Mouse (Mus musculus): ENCODE measurements around the gene Mavs. TPM values are rescaled to one million over a fixed set of nuclear protein-coding genes. Genes with fewer than 3 reads are reported as not detected.

Mavs gene
- total RNA-seq (2021): 10 to 100 TPM; 64.0 to 78.2 TPM
- long read RNA-seq, experiment 1, transcript Mavs-202 (7 exons, 3,057 nt): major isoform, 29 of 90 reads
- long read RNA-seq, experiment 1, transcript Mavs-201 (7 exons, 2,867 nt): minor isoform, 21 of 90 reads
- long read RNA-seq, experiment 1, partial matches to known transcripts: 17 of 90 reads
- long read RNA-seq, experiment 1, other reads (novel, unspliced or antisense): 23 of 90 reads
- long read RNA-seq, experiment 2, transcript Mavs-201 (7 exons, 2,867 nt): major isoform, 9 of 29 reads
- long read RNA-seq, experiment 2, transcript Mavs-202 (7 exons, 3,057 nt): minor isoform, 8 of 29 reads
- long read RNA-seq, experiment 2, partial matches to known transcripts: 8 of 29 reads
- long read RNA-seq, experiment 2, other reads (novel, unspliced or antisense): 4 of 29 reads

DNA sequence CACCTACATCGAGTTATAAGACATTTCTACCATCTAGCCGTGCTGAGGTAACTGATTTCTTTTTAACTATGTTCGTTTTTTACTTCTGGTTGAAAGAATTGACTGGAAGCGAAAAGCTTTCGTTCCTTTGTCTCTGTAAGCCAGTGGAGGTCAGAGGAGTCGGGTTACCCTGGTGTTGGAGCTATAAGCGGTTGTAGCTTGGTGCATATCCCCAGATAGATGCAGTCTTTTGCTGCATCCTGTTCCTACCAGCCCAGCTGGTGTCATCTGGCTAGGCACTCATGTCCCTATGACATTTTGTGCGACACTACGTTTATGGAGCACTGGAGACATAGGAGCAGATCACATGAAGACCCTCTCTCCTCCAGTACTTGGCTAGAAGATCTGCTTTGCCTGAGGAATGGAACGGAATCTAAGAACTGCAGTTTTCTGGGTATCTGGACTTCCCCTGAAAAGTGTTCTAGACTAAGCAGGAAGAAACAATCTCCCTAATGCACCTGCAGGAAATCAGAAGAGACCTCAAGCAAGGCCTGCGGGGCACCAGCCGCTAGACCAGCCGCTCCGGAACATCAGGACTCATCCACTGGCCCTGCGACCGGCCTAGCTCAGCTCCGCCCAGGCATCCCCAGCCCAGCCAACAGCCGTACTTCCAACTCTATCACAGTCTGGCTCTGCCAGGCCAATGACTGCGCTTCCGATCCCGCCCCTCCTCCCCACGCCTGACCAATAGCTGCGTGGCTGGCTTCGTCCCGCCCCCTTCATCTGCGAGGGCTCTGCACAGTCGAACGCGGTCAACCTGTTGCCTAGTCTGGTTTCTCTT, at the start of gene Mavs:
Gene Mavs, plus strand, starts transcription at position 757 of the 820 bp plus-strand sequence.
- DNase-seq: peak; percentile 96 to 98

DNA sequence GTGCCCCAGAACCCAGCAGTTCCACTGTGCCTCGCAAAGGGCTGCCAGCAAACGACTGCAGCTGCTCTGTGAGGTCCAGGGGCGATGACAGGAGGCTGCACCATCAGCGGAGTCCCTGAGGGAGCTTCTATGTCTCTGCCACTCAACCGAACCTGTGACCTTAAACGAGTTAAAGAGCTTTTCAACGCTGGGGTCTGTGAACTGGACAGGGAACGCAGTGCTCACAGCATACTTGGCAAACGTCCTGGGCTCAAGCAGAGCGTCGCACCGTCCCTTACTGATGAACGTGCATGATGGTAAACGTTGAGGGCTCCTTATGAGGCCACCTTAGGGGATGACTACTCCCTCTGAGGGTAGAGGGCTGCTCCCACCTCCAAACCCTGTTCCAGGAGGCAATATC, 47.5 kb upstream of the Mavs start:
- DNase-seq: no peak

DNA sequence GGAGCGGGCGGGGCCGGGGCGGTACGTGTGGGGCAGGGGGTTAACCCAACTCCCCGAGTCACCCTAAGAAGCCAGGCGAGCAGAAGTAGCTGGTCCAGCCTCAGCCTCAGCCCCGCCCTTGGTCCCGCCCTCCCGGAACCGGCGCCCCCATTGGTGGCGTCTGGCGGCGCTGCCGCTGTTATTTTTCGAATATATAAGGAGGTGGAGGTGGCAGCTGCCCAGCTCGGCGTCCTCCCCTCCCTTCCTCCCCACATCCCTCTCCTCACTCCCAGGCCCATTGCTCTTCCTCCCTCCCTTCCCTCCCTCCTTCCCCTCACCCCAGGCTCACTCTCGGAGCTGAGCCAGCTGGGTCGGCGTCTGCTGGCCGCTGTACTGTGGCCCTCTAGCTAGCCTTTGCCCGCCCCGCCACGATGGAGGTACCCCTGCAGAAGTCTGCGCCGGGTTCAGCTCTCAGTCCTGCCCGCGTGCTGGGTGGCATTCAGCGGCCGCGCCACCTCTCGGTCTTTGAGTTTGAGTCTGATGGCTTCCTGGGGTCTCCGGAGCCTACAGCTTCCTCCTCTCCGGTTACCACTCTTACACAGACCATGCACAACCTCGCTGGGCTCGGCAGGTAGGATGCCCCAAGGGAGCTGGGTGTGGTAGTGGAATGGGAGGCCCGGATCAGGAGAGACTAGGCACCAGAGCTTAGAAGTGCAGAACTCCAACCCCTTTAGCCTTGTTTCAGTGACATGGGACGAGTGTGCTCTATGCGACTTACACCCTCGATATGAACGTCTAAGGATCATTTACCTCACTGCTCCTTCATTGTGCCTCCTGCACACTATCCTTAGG, 46.9 kb upstream of the Mavs start, which contains the start of the genes Cdc25b and Spef1:
Gene Cdc25b, plus strand, starts transcription at position 179 of the 831 bp plus-strand sequence.
Gene Spef1, minus strand, starts transcription at position 512 of the 831 bp plus-strand sequence.
- DNase-seq: peak; percentile 91

DNA sequence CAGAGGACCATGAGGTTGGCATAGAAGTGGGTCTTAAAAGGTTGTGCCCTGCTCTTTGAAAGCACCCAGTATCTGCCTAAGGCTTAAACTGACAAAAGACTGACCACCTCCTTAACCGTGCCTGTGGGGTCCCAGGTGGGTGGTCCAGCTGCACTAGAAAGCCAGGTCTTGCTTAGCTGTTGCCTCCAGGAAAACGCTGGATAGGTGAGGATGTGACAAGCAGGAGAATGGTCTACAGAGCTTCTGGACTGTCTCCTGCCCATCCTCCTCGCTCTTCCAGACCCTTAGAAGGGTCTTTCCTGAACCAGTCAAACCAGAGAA, 46.3 kb upstream of the Mavs start:
- no peak for DNase-seq

DNA sequence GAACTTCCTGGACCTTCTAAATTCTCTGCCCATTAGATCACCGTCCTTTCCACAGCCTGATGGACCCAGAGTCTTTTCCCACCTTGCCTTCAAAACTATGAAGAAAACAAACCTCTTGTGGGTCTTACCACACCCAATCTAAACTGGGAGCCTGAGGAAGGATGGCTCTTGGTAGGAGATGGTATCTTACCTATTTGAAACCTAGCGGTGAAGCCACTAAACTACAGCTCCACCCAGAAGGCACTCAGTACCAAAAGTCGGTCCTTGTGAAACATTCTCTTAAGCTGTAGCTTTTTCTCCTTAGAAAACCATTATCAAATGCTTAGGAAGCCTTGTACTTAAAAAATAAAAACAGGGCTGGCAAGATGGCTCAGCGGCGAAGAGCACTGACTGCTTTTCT, 45.6 kb upstream of the Mavs start:
- no peak for DNase-seq

DNA sequence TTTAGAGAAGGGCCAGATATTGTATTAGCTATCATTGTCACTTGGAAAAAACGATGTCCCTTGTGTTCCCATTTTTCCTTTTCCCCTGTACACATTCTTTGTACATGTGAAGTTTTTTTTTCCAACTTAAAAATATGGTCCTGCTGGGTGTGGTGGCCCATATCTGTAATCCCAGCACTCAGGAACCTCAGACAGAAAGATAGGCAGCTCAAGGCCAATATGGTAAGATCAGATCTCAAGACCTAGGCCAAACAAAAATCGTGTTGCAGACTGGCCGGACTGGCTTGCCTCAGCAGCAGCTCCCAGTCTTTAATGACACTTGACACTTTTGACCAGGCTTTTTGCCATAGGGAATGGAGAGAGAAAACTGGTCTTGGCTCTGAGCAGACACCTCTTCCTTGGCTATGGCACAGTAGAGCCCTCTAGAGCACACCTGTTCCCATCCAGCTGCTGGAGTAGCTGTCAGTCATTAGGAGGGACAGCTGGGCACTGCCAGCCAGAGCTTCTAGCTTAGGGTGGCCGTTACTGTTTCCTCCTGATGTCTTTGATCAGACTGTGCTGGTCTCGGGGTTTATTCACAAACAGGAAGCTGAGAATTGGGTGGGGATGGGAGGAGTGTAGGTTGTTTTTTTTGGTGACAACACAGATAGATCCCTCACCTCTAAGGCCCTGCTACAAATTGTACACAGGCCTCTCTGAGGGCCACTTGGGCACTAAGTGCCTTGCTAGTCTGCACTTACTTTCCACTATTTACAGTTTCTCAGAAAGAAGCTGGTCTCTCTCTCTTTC, 44.1 kb upstream of the Mavs start:
- no peak for DNase-seq

DNA sequence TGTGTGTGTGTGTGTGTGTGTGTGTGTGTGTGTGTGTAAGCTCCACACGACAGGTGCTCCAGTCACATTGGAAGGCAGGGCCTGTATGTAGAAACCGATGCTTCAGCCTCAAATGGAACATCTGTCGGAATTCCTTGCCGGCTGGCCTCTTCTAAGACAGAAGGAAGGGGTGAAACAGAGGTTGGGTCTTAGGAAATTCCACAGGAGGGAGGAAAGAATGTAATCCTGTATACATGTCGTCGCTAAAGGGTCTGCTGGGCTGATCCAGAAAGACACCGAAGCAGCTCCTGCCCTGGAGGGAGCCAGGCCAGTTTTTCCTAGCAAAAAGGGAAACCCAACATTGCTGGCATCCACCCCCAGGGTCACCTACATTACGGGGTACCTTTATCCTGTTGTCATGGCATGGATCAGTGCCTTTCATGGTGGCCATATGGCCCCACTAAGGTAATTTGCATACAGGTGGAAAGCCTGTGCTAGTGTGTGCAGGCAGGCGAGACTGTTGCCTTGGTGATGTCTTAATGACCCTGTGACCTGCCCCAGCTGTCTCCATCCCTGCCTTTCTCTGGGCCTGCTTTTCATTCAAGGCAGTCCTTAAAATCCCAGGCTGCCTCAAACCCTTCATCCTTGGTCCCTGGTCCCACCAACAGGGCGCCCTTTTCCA, 43.4 kb upstream of the Mavs start:
- DNase-seq: no peak

DNA sequence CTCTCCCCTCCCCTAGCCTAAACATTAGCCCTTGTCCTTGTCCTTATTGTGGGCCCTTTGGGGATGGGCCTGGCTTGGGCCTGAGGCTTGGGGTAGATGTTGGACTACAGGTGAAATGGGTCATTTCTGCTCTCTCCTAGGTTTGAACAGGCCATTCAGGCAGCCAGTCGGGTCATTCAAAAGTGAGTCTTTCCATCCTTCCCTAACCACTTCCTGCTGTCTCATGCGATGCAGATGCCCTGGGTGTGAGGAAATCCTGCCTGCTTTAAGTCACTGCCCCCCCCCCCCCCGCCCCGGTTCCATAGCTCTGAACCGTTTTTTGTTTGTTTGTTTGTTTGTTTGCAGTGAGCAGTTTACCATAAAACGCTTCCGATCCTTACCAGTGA, 42.9 kb upstream of the Mavs start:
- no peak for DNase-seq

DNA sequence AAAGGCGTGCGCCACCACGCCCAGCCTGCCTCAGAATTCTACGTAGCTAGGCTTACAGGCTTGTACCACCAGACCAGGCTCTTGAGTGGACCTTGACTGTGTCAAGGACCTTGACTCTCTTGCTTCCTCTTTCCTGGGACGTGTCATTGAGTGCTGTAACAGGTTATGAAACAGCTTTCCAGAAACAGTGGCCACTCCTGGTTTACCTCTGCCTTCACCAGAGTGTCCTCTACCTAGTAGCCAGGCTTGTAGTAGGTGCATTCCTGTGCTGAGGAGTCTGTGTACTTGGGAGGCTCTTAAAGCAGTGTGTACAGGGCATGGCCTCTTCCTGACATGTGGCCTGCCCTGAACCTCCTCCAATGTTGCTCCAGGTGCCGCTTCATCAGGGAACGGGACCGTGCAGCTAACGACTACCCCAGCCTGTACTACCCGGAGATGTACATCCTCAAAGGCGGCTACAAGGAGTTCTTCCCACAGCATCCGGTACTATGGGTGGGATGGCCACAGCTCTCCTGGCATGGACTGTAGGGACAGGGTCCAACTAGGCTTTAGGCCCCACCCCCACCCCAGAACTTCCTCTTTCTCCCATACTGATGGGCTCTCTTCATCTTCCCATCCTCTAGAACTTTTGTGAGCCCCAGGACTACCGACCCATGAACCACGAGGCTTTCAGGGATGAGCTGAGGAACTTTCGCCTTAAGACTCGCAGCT, 37.1 kb upstream of the Mavs start:
- no peak for DNase-seq

DNA sequence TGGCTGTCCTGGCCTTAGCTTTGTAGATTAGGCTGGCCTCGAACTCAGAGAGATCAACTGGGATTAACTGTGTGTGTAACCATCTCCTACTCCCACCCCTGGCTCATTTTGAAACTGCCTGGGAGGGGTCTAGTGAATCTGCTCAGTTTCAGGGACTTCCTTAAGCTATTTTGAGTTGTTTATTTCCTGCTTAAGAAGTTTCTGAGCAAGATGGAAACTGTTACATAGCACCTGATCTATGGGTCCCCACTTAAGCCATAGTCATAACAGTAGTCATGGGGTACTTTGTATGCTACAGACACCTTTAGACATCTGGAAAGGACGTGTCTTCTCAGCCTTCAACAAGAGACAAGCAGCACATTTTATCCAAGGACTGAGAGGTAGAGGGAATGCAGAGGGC, 33.2 kb upstream of the Mavs start:
- DNase-seq: no peak

DNA sequence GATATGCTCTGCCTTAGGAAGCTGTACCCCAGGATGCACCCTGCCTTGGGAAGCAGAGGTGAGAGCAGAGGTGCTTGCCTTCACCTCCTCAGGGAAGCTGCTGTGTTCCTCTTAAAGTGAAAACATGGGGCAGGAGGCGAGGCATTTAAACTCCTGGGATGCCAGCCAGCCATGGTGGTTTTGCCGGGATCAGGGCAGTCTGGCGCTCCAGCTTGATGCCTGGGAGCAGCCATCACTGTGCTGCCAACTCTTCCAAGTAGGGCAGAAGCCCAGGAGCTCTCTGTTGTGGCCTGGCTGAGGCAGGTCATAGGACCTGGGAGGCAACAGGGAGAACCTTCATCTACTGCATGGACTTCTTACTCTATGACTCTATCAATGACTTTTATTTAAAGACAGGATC, 32.6 kb upstream of the Mavs start:
- no peak for DNase-seq

DNA sequence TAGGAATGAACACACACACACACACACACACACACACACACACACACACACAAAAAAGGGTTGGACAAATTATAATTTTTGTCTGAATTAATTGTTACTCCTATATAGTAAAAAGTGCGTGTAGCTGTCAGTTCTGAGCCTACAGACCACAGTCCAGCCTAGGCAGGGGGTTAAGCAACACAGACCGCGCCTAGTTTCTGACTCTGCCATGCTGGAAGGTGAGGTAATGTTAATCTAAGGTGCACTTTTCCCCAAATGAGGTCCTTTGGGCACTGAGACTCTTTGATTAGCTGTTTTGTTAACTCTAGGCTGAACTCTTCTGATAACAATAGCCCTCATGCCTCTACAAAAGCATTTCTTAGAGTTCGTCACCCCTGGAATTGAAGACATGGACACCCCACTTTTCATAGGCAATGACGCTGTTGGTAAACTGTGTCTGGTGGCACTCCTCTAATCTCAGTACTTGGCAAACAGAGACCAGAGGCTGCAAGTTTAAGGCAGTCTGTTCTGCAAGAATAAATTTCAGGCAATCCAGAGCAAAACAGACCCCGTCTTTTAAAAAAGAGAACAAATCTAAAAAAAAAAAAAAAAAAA, 29.9 kb upstream of the Mavs start:
- DNase-seq: no peak

DNA sequence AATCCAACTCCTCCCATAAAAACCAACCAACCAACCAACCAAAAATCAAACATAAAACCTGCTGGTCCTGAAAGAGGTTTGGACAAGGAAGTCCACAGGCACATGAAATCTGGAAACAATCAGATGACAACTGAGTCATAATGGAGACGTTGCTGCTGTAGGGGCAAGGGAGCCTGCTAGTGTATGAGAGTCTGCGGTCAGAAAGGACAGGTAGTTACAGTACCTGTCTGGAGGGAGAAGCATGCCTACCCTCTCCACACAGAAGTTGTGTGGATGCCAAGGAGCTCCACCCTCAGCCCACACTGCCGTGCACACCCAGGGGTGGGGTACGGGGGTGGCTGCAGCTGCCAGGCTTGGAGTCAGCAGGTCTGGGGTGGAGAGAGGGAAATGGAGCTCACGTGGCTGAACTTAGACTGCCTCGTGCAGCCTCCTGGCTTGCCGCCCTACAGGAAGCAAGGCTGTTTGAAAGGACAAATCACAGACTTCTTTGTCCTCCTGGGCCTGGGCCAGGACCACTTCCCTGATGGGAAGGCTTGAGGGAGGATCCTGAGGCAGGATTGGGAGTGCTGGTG, 29.4 kb upstream of the Mavs start:
- peak; percentile 97 to 98 for DNase-seq

DNA sequence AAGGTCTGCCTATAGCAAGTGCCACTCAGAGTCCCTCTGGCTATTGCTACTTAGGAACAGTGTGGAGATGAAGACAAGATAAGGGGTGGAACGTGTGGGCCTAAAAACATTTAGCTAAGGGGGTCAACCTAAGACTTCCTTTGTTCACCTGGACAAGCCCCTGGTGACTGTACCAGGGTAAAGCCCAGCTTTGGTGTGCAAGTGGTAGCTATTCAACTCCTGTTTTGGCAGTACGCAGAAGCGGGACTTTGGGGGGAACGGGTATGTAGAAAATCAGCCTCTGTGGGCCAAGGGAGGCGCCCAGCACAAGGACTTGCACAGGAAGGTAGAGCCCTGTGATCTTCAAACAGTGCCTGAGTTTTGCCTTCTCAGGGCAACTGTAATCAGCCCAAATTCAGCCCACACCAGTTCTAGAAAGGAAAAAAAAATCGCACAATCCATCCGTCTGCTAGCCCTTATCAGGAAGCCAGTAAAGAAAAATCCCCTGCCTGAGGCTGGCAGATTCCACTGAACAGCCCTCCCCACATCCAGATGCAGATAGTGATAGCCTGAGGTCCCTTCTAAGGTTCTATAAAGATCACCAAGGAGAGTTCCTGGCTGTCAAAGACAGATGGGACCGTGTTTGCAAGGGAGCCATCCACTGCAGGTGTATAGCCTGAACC, 28.2 kb upstream of the Mavs start:
- DNase-seq: no peak

DNA sequence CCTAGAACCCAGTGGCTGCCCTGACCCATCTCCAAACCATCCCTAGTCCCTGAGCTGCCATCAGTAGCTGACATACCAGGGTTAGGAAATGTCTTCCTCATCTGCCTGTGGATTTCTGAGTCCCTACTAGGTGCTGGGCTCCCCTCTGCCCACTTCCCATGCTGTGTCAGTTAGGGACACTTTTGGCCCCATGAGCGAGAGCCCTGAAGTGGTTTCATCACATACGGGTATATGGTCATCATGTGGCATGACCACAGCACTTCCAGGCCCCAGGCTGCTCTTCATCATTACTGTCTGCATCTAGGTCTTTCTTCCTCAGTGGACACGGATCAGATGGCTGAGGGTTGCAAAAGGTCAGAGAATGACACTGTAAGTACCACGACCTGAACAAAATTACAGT, 27.1 kb upstream of the Mavs start, which contains the start of gene Ap5s1:
Gene Ap5s1, plus strand, starts transcription at position 301 of the 400 bp plus-strand sequence.
- DNase-seq: no peak

DNA sequence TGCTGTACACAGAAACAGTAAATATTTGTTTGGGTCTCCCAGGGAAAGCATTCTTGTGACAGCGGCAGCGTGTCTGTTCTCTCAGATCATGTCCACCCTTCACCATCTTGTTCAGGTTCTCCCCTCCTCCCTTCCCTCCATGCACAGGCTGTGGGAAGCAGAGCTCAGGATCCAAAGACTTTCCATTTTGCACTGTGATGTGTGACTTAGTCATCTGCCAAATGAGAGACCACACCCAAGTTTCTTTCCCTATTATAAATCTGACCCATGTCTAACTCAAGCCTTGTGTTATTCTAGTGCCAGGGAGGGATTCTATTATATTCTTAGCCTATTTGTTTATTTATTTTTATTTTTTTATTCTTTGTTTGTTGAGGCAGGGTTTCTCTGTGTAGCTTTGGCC, 25.5 kb upstream of the Mavs start:
- no peak for DNase-seq

DNA sequence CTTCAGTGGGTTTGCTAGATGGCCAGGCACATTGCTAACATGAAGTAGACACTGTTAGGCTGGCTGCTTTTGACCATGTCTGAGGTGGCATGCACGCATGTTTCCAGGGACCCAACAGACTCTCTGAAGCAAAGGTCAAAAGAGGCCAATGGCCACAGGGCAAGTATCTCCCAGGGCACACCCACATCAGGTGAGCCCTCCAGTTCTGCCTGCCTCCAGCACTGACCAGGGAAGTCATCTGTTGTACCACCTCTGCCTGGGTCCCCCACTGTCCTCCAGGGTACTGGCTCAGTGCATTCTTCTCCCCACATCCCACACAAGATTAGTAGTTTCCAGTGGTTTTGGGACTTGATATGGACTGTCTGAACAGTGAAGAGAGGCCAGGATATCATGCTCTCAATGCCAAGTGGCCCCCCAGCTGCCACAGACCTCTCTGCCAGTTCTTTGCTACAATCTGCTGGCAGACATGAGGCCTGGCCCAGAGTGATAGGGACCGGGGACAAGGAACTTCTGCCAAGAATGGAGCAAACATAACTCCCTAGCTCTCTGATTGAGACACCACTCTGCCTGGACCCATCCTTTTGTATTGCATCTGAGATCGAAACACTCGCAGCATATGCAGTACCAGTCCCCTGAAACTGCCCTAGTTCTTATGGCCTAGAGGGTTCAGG, 24.6 kb upstream of the Mavs start:
- no peak for DNase-seq
